Mouse (Mus musculus) spleen, postnatal 4 days (tissue): Measurements from ENCODE around the gene Myct1.

Source experiments
- DNase-seq, 2 experiments: peaks; one replicate each; pipeline ENCODE4 v3.0.0; 2022; ENCODE audit warnings: low spot score in 2 of 2

Myct1 gene

DNA sequence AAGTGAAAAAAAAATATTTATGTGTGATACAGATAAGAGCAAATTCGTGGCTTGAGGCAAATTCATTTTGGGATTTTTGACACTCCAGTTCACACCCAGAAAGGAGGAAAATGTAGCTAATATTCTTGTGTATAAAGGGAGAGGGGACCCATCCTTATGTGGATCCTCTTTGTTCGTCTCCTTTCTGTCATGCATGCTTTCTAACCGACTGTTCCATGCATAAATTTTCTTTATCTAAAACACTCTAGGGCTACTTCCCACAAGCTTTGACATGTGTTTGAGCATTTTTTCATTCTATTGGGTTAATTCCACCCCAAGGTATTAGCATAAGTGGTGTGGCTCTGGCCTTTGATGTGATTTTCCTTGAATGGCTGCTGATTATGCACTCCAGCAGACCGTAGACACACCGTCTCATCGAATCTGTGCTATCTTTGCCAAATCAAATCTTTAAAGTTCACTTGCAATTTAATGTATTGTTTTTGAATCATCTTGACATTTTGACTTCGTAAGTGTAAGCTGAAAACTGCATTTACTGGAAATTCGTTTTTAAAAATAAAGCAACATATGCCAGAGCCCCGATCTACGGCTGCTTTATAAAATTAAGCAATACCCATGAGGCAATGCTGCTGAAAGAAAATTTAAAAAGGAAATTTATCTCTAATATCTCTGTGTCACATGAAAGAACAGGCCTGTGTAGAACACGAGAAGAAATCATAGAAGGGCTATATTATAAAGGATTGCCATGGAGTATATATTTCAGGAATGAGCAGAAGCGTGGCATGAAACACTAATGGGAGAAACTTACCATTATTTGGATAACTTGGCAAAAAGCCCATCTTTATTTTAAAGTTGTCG is 21.8 kb downstream of the Myct1 start:
- no peak for DNase-seq

DNA sequence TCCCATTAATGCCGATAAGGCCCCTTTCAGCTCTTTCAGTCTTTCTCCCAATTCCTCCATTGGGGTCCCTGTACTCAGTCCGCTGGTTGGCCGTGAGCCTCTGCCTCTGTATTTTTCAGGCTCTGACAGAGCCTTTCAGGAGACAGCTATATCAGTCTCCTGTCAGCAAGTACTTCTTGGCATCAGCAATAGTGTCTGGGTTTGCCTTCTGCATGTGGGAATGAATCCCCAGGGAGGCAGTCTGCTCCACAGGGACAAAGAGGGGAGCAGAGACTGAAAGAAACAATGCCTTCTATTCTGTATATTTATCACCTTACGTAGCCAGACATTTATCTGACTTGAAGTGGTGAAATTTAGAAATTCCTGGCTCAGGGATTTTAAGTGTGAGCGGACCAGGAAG is 32.7 kb downstream of the Myct1 start:
- no peak for DNase-seq

DNA sequence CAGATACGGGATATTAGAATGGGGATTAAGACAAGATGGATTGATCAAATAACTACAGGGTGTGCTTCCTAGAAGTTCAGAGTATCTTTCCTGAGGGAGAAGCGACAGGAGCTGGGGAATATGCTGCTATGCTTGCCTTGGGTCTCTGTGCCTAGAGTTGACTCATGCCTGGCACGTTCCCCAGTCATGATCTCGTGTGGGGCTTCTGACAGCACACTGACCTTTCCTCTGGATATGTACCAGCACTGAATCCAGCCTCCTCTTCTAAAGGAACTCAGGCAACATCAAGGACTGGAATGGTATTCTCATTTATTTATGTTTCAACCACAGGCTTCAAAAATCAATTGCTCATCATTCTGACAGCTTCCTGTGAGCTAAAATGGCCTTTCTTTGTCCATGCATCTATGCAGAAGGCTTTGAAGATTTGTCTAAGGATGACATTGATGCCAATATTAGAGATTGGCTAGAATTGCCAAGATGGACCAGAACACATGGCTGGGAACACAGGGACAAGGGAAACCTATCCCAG is 40.2 kb downstream of the Myct1 start:
- DNase-seq = no peak

DNA sequence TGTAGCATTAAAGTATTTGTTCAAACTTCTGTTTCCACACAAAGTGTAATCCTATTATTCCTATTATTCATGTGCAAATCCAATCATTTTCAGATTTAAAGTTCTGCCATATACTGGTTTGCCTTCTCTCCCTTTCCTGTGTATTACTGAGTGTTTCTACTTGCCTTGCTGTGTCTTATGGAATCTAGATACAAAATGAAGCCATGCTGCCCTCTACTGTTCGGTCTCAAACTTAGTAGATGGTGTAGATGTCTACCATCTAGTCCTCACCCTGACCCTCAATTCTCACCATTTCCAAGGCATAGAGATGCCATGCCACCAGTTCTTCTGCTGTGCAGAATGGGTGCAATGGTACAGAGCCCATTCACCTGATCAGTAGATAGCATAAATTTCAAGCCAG is 40.8 kb downstream of the Myct1 start:
- no peak for DNase-seq

DNA sequence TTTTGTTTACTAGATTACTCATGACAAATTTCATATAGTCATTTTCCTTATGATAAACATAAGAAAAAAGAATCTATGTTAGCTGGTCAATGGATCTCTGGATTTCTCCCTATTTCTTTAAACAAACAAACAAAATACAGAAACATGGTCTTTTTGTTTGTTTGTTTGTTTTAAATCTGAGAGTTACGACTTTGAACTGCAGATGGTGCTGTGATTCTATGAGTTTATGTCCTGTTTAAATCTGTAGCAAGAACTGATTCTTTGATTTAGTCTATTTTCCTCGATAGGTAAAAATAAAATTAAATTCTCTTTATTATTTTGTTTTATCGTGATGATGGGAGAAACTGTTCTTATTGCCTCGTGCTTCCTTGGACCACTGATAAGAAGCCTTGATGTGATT is 43.7 kb downstream of the Myct1 start:
- no peak for DNase-seq

DNA sequence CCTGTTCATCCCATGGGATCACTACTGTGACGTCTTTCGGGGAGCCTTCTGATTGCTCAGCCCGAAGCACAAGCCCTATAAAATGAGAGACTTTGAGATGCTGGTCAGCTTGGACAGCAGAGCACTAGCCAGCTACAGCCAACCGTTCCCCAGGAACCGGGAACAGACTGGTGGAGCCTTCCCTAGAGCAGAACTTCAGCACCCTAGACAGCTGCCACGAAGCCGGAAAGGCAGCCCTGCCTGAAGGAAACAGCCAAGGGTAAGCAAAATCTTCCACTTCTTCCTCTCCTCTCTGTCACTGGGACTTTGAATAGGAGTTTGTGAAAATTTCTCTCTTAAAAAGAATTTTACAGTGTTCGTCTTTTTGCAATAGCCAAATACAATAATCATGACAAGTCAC is 45.5 kb downstream of the Myct1 start, which contains the start of gene Vip:
Gene Vip (plus strand): TSS at position 107 of the 400 bp plus-strand sequence.
- no peak for DNase-seq
